Mouse (Mus musculus): Measurements from ENCODE around the gene Shmt1. TPM values are rescaled to one million over a fixed set of nuclear protein-coding genes. Genes with fewer than 3 reads are reported as not detected.
A peak's percentile ranks its signal among the peaks of the same experiment; 100 is the strongest.

Gene Shmt1
- polyA plus RNA-seq, 1 experiment from 2014 or later, result 52.4 TPM

DNA sequence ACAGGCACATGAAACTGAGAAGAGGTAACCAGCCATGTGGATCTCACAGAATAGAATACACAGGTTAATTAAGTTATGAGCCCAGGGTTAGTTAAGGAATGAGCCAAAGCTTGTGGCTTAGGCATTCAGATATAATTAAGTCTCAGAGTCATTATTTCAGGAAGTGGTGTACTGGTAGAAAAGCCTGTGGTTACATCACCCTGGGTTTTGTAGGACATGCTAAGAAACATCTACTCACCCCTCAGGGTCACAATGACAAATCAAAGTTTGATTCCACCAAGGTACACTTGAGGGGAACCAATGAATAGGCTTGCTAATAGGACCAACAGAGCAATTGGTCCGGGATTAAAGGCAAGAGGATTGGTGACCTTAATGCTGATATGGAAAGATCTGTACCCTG lies 15.2 kb upstream of the Shmt1 start:
- 38% methylated on average over 1 of the region's 1 CpGs for WGBS (ENCODE audit: insufficient replicate concordance)
- peaks cover 12% of the 10 kb centered on the region for H3K4me1 ChIP-seq (replicated peaks)
- no peak overlapping the region for H3K27ac ChIP-seq (replicated peaks)
- no peaks in the 10 kb centered on the region for H3K27me3 ChIP-seq
- H3K4me3 ChIP-seq (replicated peaks), result no peak overlapping the region
- no peak overlapping the region for H3K4me2 ChIP-seq
- H3K9ac ChIP-seq, result no peak overlapping the region
- no peak for ATAC-seq (ENCODE audit: insufficient read depth)
- H3K36me3 ChIP-seq (replicated peaks), result no peaks in the 10 kb centered on the region
- no peaks in the 10 kb centered on the region for H3K9me3 ChIP-seq (replicated peaks)

DNA sequence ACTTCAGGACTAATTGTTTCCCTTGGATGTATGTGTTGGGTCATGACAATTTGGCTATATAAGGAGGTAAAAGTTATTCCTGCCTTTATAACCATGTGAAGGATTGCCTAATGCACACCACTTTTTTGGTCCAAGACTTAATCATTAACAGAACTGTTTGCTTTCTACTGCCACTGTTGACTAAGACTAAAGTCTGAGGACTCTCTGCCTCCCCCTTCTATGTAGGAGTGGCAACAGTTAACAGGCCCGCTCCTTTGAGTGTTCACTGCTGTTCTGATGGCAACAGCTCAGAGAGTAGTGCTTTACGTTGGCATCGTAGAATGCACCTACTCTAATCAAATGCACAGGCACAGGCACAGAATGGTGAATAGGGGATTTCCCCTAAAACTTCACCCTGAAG lies 13.7 kb upstream of the Shmt1 start:
- peak overlapping the region; percentile 34; the same call in 1 of the 2 replicates for H3K27ac ChIP-seq (replicated peaks)
- peak; percentile 53 for ATAC-seq (ENCODE audit: insufficient read depth)
- 71% methylated on average over 3 of the region's 3 CpGs for WGBS (ENCODE audit: insufficient replicate concordance)
- H3K27me3 ChIP-seq, result no peaks in the 10 kb centered on the region
- no peak overlapping the region for H3K4me2 ChIP-seq
- no peaks in the 10 kb centered on the region for H3K9me3 ChIP-seq (replicated peaks)
- no peak overlapping the region for H3K4me3 ChIP-seq (replicated peaks)
- H3K9ac ChIP-seq, result no peak overlapping the region
- H3K4me1 ChIP-seq (replicated peaks), result peaks cover 1% of the 10 kb centered on the region; the same call in 1 of the 2 replicates
- H3K36me3 ChIP-seq (replicated peaks), result no peaks in the 10 kb centered on the region

DNA sequence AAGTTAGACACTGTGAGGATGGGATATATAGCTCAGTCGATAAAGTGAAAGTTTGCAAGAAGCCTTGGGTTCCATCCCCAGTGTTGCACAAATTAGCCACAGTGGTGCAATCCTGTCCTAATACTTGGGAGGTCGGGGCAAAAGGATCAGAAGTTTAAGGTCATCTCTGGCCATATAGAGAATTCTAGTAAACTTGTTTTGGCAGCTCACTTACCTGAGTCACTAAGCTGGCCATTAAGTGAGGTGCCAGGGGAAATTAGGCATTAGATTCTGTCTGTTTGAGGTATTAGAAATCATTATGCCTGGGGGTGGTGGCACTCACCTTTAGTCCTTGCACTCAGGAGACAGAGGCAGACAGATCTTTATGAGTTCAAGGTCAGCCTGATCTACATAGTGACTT lies 12.3 kb upstream of the Shmt1 start:
- no peak overlapping the region for H3K4me2 ChIP-seq
- no peak overlapping the region for H3K27ac ChIP-seq (replicated peaks)
- ATAC-seq (ENCODE audit: insufficient read depth), result no peak
- no peak overlapping the region for H3K4me3 ChIP-seq (replicated peaks)
- WGBS (ENCODE audit: insufficient replicate concordance), result 42% methylated on average over 2 of the region's 2 CpGs
- no peaks in the 10 kb centered on the region for H3K9me3 ChIP-seq (replicated peaks)
- no peaks in the 10 kb centered on the region for H3K27me3 ChIP-seq
- H3K4me1 ChIP-seq (replicated peaks), result no peaks in the 10 kb centered on the region; the same call in 1 of the 2 replicates
- no peaks in the 10 kb centered on the region for H3K36me3 ChIP-seq (replicated peaks)
- H3K9ac ChIP-seq, result no peak overlapping the region

DNA sequence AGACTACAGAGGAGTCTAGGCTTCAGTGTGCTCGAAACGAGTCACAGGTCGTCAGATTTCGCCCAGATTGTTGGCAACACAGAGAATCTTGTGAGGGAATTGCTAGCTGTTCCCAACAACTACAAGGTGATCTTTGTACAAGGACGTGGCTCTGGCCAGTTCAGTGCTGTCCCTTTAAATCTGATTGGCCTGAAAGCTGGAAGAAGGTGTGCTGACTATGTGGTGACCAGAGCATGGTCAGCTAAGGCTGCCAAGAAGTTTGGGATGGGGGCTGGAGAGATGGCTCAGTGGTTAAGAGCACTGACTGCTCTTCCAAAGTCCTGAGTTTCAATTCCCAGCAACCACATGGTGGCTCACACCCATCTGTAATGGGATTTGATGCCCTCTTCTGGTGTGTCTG lies 4.9 kb upstream of the Shmt1 start:
- no peak overlapping the region for H3K9ac ChIP-seq
- 50% methylated on average over 5 of the region's 5 CpGs for WGBS (ENCODE audit: insufficient replicate concordance)

DNA sequence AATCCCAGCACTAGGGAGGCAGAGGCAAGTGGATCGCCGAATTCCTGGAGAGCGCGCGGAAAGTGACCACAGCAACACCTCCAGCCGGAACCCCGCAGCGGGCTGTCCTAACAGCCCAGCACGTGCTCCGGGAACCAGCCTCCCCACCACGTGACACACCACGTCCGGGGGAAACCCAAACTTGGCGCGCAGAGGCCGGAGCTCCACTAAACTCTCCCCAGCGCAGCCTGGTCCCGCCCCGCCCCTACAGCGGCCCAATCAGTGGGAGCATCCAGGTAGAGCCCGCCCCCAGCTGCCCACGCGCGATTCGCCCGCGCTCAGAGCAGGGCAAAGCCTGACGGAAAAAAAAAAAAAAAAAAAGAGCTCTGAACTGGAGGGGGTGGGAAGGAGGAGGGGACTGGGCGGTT lies 461 bp downstream of the Shmt1 start:
- H3K4me2 ChIP-seq, result peak overlapping the region; percentile 75
- no peaks in the 10 kb centered on the region for H3K27me3 ChIP-seq
- H3K9ac ChIP-seq, result peak overlapping the region; percentile 10; the same call in 1 of the 2 replicates
- WGBS (ENCODE audit: insufficient replicate concordance), result 0% methylated on average over 29 of the region's 29 CpGs
- no peaks in the 10 kb centered on the region for H3K36me3 ChIP-seq (replicated peaks)
- peak; percentile 98 for ATAC-seq (ENCODE audit: insufficient read depth)
- H3K9me3 ChIP-seq (replicated peaks), result no peaks in the 10 kb centered on the region
- H3K27ac ChIP-seq (replicated peaks), result 0 out of 2 replicates have a peak overlapping the region, but pooled peaks have one; percentile 38
- peak overlapping the region; percentile 58 for H3K4me3 ChIP-seq (replicated peaks)
- H3K4me1 ChIP-seq (replicated peaks), result peaks cover 41% of the 10 kb centered on the region

More for the DNA sequence above, 4.9 kb upstream of the Shmt1 start:
- Histone ChIP-seq H3K4me3 (replicated peaks) (no peak overlapping the region), H3K4me1 (replicated peaks) (peaks cover 6% of the 10 kb centered on the region; the same call in 1 of the 2 replicates), H3K27me3 (no peaks in the 10 kb centered on the region; the same call in 1 of the 2 replicates), H3K9me3 (replicated peaks) (no peaks in the 10 kb centered on the region), H3K27ac (replicated peaks) (no peak overlapping the region), H3K36me3 (replicated peaks) (no peaks in the 10 kb centered on the region), H3K4me2 (no peak overlapping the region)
- no peak for ATAC-seq (ENCODE audit: insufficient read depth)

DNA sequence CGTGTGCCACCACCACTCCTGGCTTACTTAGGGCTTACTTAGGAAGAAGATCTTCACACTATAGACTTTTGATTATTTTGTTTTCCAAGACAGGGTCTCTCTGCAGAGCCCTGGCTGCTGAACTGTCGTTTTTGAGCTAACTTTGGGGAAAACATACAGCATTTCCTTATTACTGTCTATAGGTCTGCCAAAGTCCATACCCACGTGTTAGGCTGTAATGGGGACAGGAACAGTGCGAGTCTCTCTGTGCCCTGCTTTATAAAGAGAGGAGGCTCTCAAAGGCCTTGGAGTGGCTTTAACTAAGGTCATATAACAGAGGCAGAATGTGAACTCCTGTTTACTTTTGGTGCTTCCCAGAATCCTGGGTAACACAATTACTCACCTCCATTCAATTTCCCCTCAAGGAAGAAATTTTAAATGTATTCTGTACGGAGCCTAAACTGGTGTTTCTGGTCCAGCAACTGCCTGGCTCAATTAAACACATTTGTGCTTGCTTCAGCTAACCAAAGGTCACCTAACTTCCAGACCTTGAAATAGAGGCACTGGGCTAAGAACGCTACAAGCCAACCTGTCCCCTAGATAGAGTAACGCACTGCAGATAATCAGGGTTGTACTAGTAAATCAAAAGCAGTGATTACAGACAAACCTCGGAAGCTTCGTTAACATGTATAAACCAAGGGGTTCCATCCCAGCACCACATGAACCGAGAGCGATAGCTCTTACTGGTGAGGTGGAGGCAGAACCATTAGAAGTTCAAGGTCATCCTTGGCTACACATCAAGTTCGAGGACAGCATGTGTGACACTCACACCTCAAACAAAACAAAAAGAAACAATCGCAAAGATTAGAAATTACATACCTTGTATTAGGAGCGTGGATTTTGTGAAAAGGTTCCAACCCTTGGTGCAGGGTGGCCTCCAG lies 1.2 kb downstream of the Shmt1 start:
- H3K4me1 ChIP-seq (replicated peaks), result peaks cover 41% of the 10 kb centered on the region
- WGBS (ENCODE audit: insufficient replicate concordance), result 6% methylated on average over 14 of the region's 14 CpGs
- H3K4me2 ChIP-seq, result peak overlapping the region; percentile 75
- peak overlapping the region; percentile 58 for H3K4me3 ChIP-seq (replicated peaks)
- no peaks in the 10 kb centered on the region for H3K36me3 ChIP-seq (replicated peaks)
- H3K9me3 ChIP-seq (replicated peaks), result no peaks in the 10 kb centered on the region
- H3K27ac ChIP-seq (replicated peaks), result peak overlapping the region; percentile 38; the same call in 1 of the 2 replicates
- H3K27me3 ChIP-seq, result no peaks in the 10 kb centered on the region
- no peak for ATAC-seq (ENCODE audit: insufficient read depth)
- H3K9ac ChIP-seq, result peak overlapping the region; percentile 25

DNA sequence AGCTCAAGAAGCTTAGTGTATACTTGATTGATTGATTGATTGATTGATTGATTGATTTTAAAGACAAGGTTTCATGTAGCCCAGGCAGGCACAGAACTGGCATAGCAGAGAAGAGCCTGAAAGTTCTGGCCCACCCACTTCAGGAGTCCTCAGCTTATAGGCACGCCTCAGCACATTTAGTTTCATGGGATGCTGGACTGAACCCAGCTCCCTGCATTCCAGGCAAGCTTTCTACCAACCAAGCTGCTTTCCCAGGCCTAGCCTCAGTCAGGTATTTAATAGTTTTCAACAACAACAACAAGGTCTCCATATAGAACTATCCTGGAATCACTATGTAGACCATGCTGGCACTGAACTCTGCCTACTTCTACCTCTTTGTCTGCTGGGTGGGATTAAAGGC lies 2.0 kb downstream of the Shmt1 start:
- peak overlapping the region; percentile 58 for H3K4me3 ChIP-seq (replicated peaks)
- ATAC-seq (ENCODE audit: insufficient read depth), result no peak
- H3K27me3 ChIP-seq, result no peaks in the 10 kb centered on the region
- no peaks in the 10 kb centered on the region for H3K36me3 ChIP-seq (replicated peaks)
- no peaks in the 10 kb centered on the region for H3K9me3 ChIP-seq (replicated peaks)
- H3K4me1 ChIP-seq (replicated peaks), result peaks cover 41% of the 10 kb centered on the region
- H3K4me2 ChIP-seq, result peak overlapping the region; percentile 75
- H3K9ac ChIP-seq, result peak overlapping the region; percentile 13; the same call in 1 of the 2 replicates
- 25% methylated on average over 1 of the region's 1 CpGs for WGBS (ENCODE audit: insufficient replicate concordance)
- H3K27ac ChIP-seq (replicated peaks), result peak overlapping the region; percentile 24; the same call in 1 of the 2 replicates

DNA sequence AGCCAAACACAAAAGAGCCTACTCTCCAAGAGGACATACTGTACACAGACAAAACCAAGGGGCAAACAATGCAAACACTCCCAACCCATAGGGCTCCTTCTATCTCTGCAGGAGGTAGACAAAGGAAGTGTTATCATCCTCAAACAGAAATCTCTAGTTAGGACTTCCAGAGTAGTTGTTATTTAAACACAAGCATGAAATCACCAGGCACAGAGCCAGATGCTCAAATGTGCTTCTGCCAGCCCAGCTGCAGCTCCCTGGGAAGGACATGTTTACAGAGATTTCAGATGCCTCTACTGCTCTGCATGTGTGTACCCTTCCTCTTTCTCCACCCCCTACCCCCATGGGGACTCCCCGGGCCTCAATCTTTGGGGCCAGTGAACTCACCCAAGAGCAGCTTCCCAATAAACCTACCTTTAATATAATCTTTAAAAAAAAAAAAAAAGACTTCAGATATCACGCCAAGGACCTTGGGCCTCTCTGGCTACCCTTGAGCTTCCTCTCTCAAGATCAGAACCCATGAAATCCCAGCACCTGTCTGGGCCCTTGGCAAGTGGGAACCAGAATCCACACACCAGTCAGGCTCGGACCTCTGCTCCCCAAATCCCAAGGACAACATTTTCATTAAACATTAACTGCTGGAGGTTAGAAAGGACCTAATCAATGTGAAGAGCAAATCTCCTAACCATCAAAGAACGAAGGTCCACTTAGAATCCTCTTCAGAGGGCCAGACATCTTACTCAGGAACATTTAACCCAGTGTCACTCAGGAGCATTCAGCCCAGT lies 3.0 kb downstream of the Shmt1 start:
- H3K27me3 ChIP-seq, result no peaks in the 10 kb centered on the region
- peaks cover 47% of the 10 kb centered on the region for H3K4me1 ChIP-seq (replicated peaks)
- 39% methylated on average over 4 of the region's 4 CpGs for WGBS (ENCODE audit: insufficient replicate concordance)
- H3K27ac ChIP-seq (replicated peaks), result peak overlapping the region; percentile 56; the same call in 1 of the 2 replicates
- H3K4me2 ChIP-seq, result peak overlapping the region; percentile 75
- H3K36me3 ChIP-seq (replicated peaks), result 0 out of 2 replicates have a peak, but pooled peaks cover 4% of the 10 kb centered on the region
- ATAC-seq (ENCODE audit: insufficient read depth), result no peak
- peak overlapping the region; percentile 58 for H3K4me3 ChIP-seq (replicated peaks)
- no peaks in the 10 kb centered on the region for H3K9me3 ChIP-seq (replicated peaks)
- H3K9ac ChIP-seq, result no peak overlapping the region

DNA sequence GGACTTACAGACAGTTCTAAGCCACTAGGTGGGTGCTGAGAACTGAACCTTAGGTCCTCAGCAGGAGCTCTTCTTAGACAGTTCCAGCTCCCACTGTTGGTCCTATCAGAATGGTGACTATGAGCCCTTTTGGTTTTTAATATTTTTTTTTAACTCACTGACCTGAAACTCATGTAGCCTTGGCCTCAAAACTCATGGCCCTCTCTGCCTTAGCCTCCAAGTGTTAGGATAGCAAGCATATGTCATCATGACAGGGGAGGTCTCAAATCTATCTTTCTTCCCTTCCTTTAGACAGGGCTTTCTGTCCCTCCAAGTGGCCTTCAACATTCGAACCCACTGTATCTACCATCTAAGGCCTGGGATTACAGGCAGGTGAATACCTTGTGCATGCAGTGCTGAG lies 10.6 kb downstream of the Shmt1 start:
- Histone ChIP-seq H3K4me2 (no peak overlapping the region), H3K9me3 (replicated peaks) (no peaks in the 10 kb centered on the region), H3K4me1 (replicated peaks) (peaks cover 5% of the 10 kb centered on the region), H3K9ac (no peak overlapping the region), H3K27me3 (no peaks in the 10 kb centered on the region), H3K36me3 (replicated peaks) (peaks cover 59% of the 10 kb centered on the region), H3K4me3 (replicated peaks) (no peak overlapping the region), H3K27ac (replicated peaks) (no peak overlapping the region)
- no peak for ATAC-seq (ENCODE audit: insufficient read depth)
- WGBS (ENCODE audit: insufficient replicate concordance), result 52% methylated on average over 1 of the region's 1 CpGs

DNA sequence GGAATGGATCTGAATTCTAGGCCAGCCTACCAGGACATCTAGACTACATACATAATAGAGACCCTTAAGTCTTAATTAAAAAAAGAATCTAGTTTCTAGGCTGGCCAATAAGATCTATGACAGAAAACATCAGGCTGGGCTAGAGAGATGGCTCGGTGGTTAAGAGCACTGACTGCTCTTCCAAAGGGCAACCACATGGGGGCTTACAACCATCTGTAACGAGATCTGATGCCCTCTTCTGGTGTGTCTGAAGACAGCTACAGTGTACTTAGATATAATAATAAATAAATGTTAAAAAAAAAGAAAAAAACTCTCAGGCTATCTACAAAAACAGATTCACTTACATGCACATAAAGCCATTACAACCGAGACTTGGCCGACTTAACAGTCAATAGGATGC lies 11.5 kb downstream of the Shmt1 start:
- Histone ChIP-seq H3K27ac (replicated peaks) (no peak overlapping the region), H3K9ac (no peak overlapping the region), H3K4me3 (replicated peaks) (no peak overlapping the region), H3K9me3 (replicated peaks) (no peaks in the 10 kb centered on the region), H3K4me2 (no peak overlapping the region), H3K36me3 (replicated peaks) (peaks cover 61% of the 10 kb centered on the region), H3K27me3 (no peaks in the 10 kb centered on the region), H3K4me1 (replicated peaks) (peaks cover 5% of the 10 kb centered on the region)
- ATAC-seq (ENCODE audit: insufficient read depth), result no peak
- WGBS (ENCODE audit: insufficient replicate concordance), result 73% methylated on average over 4 of the region's 4 CpGs

DNA sequence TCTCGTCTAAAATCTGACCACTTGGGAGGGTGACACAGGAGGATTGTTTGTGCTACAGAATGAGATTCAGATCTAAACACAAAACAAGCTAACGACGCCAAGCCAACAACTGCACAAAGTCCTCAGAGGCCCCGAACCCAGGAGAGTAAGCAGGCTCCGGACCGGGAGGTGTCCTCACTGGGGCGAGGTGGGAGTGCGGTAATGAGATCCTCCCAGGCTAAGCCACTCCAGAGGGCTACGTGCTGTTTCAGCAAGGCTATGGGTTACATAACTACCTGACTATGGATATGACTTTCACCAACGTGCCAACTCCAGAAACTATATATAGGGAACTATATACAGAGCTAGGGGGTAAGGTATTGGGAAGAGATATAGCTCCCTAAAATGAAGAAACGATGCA lies 15.2 kb downstream of the Shmt1 start:
- Histone ChIP-seq H3K36me3 (replicated peaks) (peaks cover 78% of the 10 kb centered on the region), H3K27me3 (no peaks in the 10 kb centered on the region), H3K4me3 (replicated peaks) (no peak overlapping the region), H3K9ac (no peak overlapping the region), H3K4me1 (replicated peaks) (no peaks in the 10 kb centered on the region), H3K4me2 (no peak overlapping the region), H3K9me3 (replicated peaks) (no peaks in the 10 kb centered on the region), H3K27ac (replicated peaks) (no peak overlapping the region)
- 77% methylated on average over 11 of the region's 11 CpGs for WGBS (ENCODE audit: insufficient replicate concordance)
- no peak for ATAC-seq (ENCODE audit: insufficient read depth)

Measured in liver, embryonic 15.5 days (tissue).